Mouse (Mus musculus): ENCODE results near the gene Bid.

DNA sequence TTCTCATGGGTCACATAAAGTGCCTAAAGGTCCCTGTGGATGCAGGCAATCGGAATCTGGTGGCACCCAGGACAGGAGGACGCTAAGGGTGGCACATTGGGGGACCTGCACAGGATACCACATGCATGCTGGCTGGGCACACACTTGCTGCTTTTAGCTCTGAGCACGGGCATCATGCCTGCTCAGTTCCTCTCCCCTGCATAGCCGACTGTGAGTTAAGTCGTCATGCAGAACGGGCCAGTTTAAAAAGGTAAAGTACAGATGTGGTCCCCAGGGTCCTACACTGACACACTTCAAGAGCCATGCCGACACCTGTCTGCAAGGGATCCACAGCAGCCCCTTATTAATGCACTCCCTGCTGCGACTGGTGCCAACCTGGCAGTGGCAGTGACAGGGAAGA lies 37.6 kb upstream of the Bid start:
- TF ChIP-seq EP300 (IDR thresholded peaks at IDR 0.05; ENCODE audit: low read depth) (no peak), CTCF (IDR thresholded peaks at IDR 0.05; ENCODE audit: low read depth) (no peak)

Data from liver, embryonic 14.5 days (tissue).